12 mouse cellular contexts compared by ENCODE assay signal in the genomic region with DNA sequence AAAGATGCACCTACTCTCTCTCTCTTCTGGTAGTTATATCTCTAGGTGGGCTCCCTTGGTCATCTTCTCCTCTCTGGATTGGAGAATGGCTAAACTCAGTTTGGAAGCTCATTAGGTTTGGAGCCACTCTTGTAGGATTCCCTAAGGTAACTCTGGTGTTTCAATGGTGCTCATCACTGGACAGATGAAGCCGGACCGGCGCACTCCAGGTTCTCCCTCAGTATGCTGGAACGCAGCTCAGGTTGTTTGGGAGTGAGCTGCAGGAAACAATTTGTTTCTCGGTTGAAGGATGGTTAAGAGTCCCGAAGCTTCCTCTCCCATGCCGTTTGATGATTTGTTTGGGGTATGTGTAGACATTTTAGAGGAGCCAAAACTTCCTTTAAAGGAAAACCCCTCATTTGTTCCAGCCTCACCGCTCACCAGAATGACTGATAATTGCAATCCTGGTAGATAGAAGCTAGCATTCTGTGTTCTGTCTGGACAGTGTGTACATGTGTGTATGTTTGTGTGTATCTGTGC.
DNase-seq lines count a peak whose midpoint lies in the region; ATAC-seq and TF ChIP-seq lines count a peak whose summit lies in the region.
"Had no signal": no experiment of that assay in that cellular context is flagged by ENCODE, and none has a peak within 500 bp of the region (broad histone marks: within the 10 kb centered on the region; RNA-seq: fewer than 3 reads in every experiment).

No protein-coding gene starts in this region.

- no peak for TF ChIP-seq CTCF in heart, adult 2 months (IDR thresholded peaks at IDR 0.05)
- no peak for TF ChIP-seq CTCF in liver, postnatal 0 days (IDR thresholded peaks at IDR 0.05; ENCODE audit: low read depth)

- peak overlapping the region; percentile 59 for H3K27ac ChIP-seq in heart, adult 2 months
- H3K27ac ChIP-seq in liver, postnatal 0 days (ENCODE audit: low read depth) = no peak overlapping the region
- no peak overlapping the region for H3K27ac ChIP-seq in intestine, embryonic 15.5 days
- H3K27ac ChIP-seq: limb, embryonic 13.5 days had no signal

- TF ChIP-seq POLR2A in heart, adult 2 months (IDR thresholded peaks at IDR 0.05; ENCODE audit: insufficient read depth, low read depth, low read length) = no peak

- peak overlapping the region; percentile 59 for H3K4me3 ChIP-seq in heart, adult 2 months
- no peak overlapping the region for H3K4me3 ChIP-seq in liver, postnatal 0 days (ENCODE audit: low read depth, low read length)
- no peak overlapping the region for H3K4me3 ChIP-seq in intestine, embryonic 15.5 days (replicated peaks)
- H3K4me3 ChIP-seq: hindbrain, embryonic 10.5 days; limb, embryonic 13.5 days had no signal

- ATAC-seq in liver, postnatal 0 days = no peak
- no peak for ATAC-seq in intestine, embryonic 15.5 days

- 0 out of 2 replicates have a peak overlapping the region, but pooled peaks have one; percentile 60 for H3K4me2 ChIP-seq in liver, postnatal 0 days (ENCODE audit: low read depth, low read length)
- H3K4me2 ChIP-seq in intestine, embryonic 15.5 days (replicated peaks) = peak overlapping the region; percentile 3; the same call in 1 of the 2 replicates

- no peak for DNase-seq in heart, adult 2 months
- no peak for DNase-seq in heart, postnatal 14 days
- DNase-seq in liver, postnatal 0 days = no peak
- DNase-seq in liver = no peak
- peak; percentile 22 to 38 for DNase-seq in cerebellum, postnatal 36 days
- no peak for DNase-seq in frontal cortex, adult 2 months (ENCODE audit: extremely low spot score in 1 of 2, low spot score in 1 of 2)
- DNase-seq in Muller cell, postnatal 12 days (ENCODE audit: inconsistent ontology term) = no peak
- DNase-seq: adrenal gland, postnatal 25 days; right cerebral cortex, postnatal 4 days had no signal

- H3K79me2 ChIP-seq in heart, adult 2 months (replicated peaks; ENCODE audit: control insufficient read depth, insufficient read depth, low read length) = peaks cover 3% of the 10 kb centered on the region

- no peaks in the 10 kb centered on the region for H3K27me3 ChIP-seq in heart, adult 2 months (ENCODE audit: control insufficient read depth, insufficient read depth, low read length)
- no peaks in the 10 kb centered on the region for H3K27me3 ChIP-seq in liver, postnatal 0 days (ENCODE audit: insufficient read depth, low read length)
- H3K27me3 ChIP-seq in intestine, embryonic 15.5 days (replicated peaks) = no peaks in the 10 kb centered on the region
- H3K27me3 ChIP-seq: limb, embryonic 13.5 days had no signal

- no peaks in the 10 kb centered on the region for H3K9me3 ChIP-seq in liver, postnatal 0 days (ENCODE audit: low read length)
- H3K9me3 ChIP-seq in intestine, embryonic 15.5 days = no peaks in the 10 kb centered on the region
- H3K9me3 ChIP-seq: hindbrain, embryonic 10.5 days; limb, embryonic 13.5 days had no signal

- no peak for TF ChIP-seq EP300 in heart, adult 2 months (IDR thresholded peaks at IDR 0.05; ENCODE audit: insufficient read depth, low read depth, low read length)
- no peak for TF ChIP-seq EP300 in liver, postnatal 0 days (IDR thresholded peaks at IDR 0.05; ENCODE audit: low read depth)

- H3K9ac ChIP-seq in heart, adult 2 months (ENCODE audit: low read depth, low read length) = peak overlapping the region; percentile 49; the same call in 1 of the 2 replicates
- no peak overlapping the region for H3K9ac ChIP-seq in liver, postnatal 0 days (replicated peaks)
- no peak overlapping the region for H3K9ac ChIP-seq in intestine, embryonic 15.5 days
- H3K9ac ChIP-seq: limb, embryonic 13.5 days had no signal

- H3K36me3 ChIP-seq in heart, adult 2 months (ENCODE audit: control insufficient read depth, insufficient read depth, low read length) = peaks cover 14% of the 10 kb centered on the region
- H3K36me3 ChIP-seq in liver, postnatal 0 days (replicated peaks; ENCODE audit: insufficient read depth, low read length) = no peaks in the 10 kb centered on the region
- no peaks in the 10 kb centered on the region for H3K36me3 ChIP-seq in intestine, embryonic 15.5 days
- H3K36me3 ChIP-seq: hindbrain, embryonic 10.5 days; limb, embryonic 13.5 days had no signal

- H3K4me1 ChIP-seq in heart, adult 2 months (ENCODE audit: control insufficient read depth, insufficient read depth, low read length) = peaks cover 21% of the 10 kb centered on the region
- peaks cover 8% of the 10 kb centered on the region; the same call in 1 of the 2 replicates for H3K4me1 ChIP-seq in liver, postnatal 0 days (ENCODE audit: insufficient read depth)
- H3K4me1 ChIP-seq in intestine, embryonic 15.5 days (replicated peaks) = peaks cover 16% of the 10 kb centered on the region

- intact Hi-C loops in heart, adult 2 months (cut with DNase I) = no loop called here
- intact Hi-C loops in heart, postnatal 14 days (cut with DNase I) = loop anchor here (5.0 kb wide), 2 partner anchors 46 to 54 kb away; no protein-coding TSS in a partner anchor

- 51% methylated on average over 8 of the region's 8 CpGs for WGBS in heart, adult 2 months
- 49% methylated on average over 8 of the region's 8 CpGs for WGBS in liver, postnatal 0 days (ENCODE audit: insufficient replicate concordance)
- WGBS in intestine, embryonic 15.5 days = 55% methylated on average over 8 of the region's 8 CpGs

Comparison
In these comparisons a context has a peak if more than half of its experiments do, and no peak if none do; other contexts are left out.
1. DNase-seq: peak in cerebellum, postnatal 36 days (2 of 2); none in heart, adult 2 months (0 of 2), heart, postnatal 14 days (0 of 2), liver, postnatal 0 days (single experiment), liver (single experiment), frontal cortex, adult 2 months (0 of 2) and Muller cell, postnatal 12 days (single experiment).